Mouse (Mus musculus) liver, embryonic 14.5 days (tissue): ENCODE measurements at regions not wholly inside any gene's neighbourhood (a gene's known extent, or its start where the extent isn't known, plus 50 kb on each side); places are given as distances from the start of the nearest gene placed in this dataset.

Experiments
- ATAC-seq: fragments of 200-750 bp; cut with Nextera tagmentation; 2 replicates; pipeline ENCODE4 v1.8.0; 2017; ENCODE audit warnings: moderate number of reproducible peaks, mild to moderate bottlenecking, moderate library complexity; ENCODE audit not compliant: insufficient read depth
- DNase-seq, 3 experiments: peaks; one replicate each; pipeline ENCODE4 v3.0.0-alpha.2; 2012 to 2013; ENCODE audit warnings: low read depth in 3 of 3, low spot score in 3 of 3
- H3K27ac ChIP-seq: fragments of 300-500 bp; sonication (generic); 2 replicates; pipeline ENCODE4 v1.5.1; 2014; ENCODE audit warnings: moderate library complexity, mild to moderate bottlenecking, control low read depth, inconsistent platforms
- H3K27me3 ChIP-seq: fragments of 300-500 bp; sonication (generic); 2 replicates; pipeline ENCODE4 v1.6.1; 2014; ENCODE audit warnings: mild to moderate bottlenecking, low read length, moderate library complexity; ENCODE audit not compliant: control insufficient read depth, insufficient read depth
- H3K36me3 ChIP-seq: fragments of 300-500 bp; sonication (generic); replicated peaks from 2 replicates; pipeline ENCODE4 v1.6.1; 2014; ENCODE audit warnings: low read depth; ENCODE audit not compliant: control insufficient read depth, insufficient read depth
- H3K4me1 ChIP-seq, 2 experiments: fragments of 200-500 bp in 1 of 2; fragments of 300-500 bp in 1 of 2; sonication (generic) in 1 of 2; replicated peaks; 2 replicates each; pipeline ENCODE4 v1.6.1; 2012 to 2014; ENCODE audit warnings: antibody characterized with exemption in 1 of 2, inconsistent platforms in 1 of 2, low read length in 1 of 2; ENCODE audit not compliant: control insufficient read depth in 2 of 2, insufficient read depth in 2 of 2
- H3K4me2 ChIP-seq: fragments of 300-500 bp; sonication (generic); 2 replicates; pipeline ENCODE4 v1.6.1; 2014; ENCODE audit warnings: low read depth, mild to moderate bottlenecking, control low read depth, moderate library complexity
- H3K4me3 ChIP-seq, 2 experiments: fragments of 200-500 bp in 1 of 2; fragments of 300-500 bp in 1 of 2; sonication (generic) in 1 of 2; 2 replicates each; pipeline ENCODE4 v1.5.1; 2012 to 2014; ENCODE audit warnings: low read depth in 2 of 2, low read length in 2 of 2, mild to moderate bottlenecking in 2 of 2, control low read depth in 1 of 2, inconsistent platforms in 1 of 2, moderate library complexity in 1 of 2; ENCODE audit not compliant: insufficient read depth in 1 of 2
- H3K9ac ChIP-seq: fragments of 300-500 bp; sonication (generic); replicated peaks from 2 replicates; pipeline ENCODE4 v1.6.1; 2014; ENCODE audit warnings: mild to moderate bottlenecking, control low read depth, moderate library complexity
- H3K9me3 ChIP-seq: fragments of 300-500 bp; sonication (generic); 2 replicates; pipeline ENCODE4 v1.6.1; 2016; ENCODE audit warnings: low read length, mixed read lengths; ENCODE audit not compliant: control insufficient read depth
- CTCF ChIP-seq: IDR thresholded peaks from 2 replicates; pipeline ENCODE4 v1.5.1; 2016; ENCODE audit warnings: antibody characterized with exemption, low read depth, control low read depth
- EP300 ChIP-seq: IDR thresholded peaks from 2 replicates; pipeline ENCODE4 v1.6.1; 2016; ENCODE audit warnings: antibody characterized with exemption, low read depth
- WGBS: fragments of 180-500 bp; shearing (Covaris S2); extraction: QIAGEN DNeasy Blood & Tissue Kit; methylation state at CpG from one replicate; pipeline ENCODE4 v1.1.7; 2014; ENCODE audit not compliant: insufficient replicate concordance; 5-methylcytosine and 5-hydroxymethylcytosine counted together

DNA sequence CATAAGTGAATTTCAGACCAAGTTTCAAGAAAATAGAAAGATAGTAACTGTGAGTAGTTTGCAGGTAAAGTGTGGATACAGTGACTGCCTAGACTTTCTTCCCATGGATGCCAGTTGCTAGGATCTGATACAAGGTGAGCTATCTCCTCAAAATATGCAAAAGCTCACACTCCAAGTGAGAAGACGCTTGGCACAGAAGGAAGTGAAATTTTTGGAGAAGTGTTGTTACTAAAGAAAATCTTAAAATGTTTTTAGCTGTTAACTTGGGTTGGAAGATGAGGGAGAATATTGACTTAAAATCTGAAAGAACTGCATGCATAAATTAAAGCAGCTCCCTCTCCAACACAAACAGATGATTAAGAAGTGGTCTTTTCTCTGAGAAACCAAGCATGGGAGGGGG lies 395.8 kb downstream of the Plod2 start:
- ATAC-seq (no peak), DNase-seq (no peak)
- no peaks in the 10 kb centered on the region for H3K36me3 ChIP-seq
- H3K27me3 ChIP-seq, result no peaks in the 10 kb centered on the region
- H3K4me3 ChIP-seq, result no peak overlapping the region
- no peak overlapping the region for H3K9ac ChIP-seq
- TF ChIP-seq CTCF, result no peak
- H3K4me1 ChIP-seq, result no peaks in the 10 kb centered on the region
- H3K9me3 ChIP-seq, result no peaks in the 10 kb centered on the region
- no peak overlapping the region for H3K4me2 ChIP-seq
- 33% methylated on average over 1 of the region's 1 CpGs for WGBS
- no peak overlapping the region for H3K27ac ChIP-seq

GRCm38 (mm10) chr9:92950092-92950491 lies 408.1 kb downstream of the Plod2 start:
- Histone ChIP-seq H3K4me3 (no peak overlapping the region), H3K4me2 (no peak overlapping the region), H3K9ac (no peak overlapping the region), H3K9me3 (no peaks in the 10 kb centered on the region), H3K27ac (no peak overlapping the region), H3K4me1 (no peaks in the 10 kb centered on the region), H3K27me3 (no peaks in the 10 kb centered on the region), H3K36me3 (no peaks in the 10 kb centered on the region)
- DNase-seq (no peak), ATAC-seq (no peak)
- TF ChIP-seq EP300, result no peak
- no peak for TF ChIP-seq CTCF

GRCm38 (mm10) chr9:92963275-92963674 lies 421.3 kb downstream of the Plod2 start:
- Histone ChIP-seq H3K4me1 (no peaks in the 10 kb centered on the region), H3K27ac (no peak overlapping the region), H3K4me3 (no peak overlapping the region), H3K9me3 (no peaks in the 10 kb centered on the region), H3K27me3 (no peaks in the 10 kb centered on the region), H3K36me3 (no peaks in the 10 kb centered on the region), H3K9ac (no peak overlapping the region), H3K4me2 (no peak overlapping the region)
- WGBS, result 39% methylated on average over 1 of the region's 1 CpGs
- ATAC-seq (no peak), DNase-seq (no peak)
- TF ChIP-seq EP300 (no peak), CTCF (no peak)

GRCm38 (mm10) chr9:92991759-92992158 lies 449.7 kb downstream of the Plod2 start:
- DNase-seq (no peak), ATAC-seq (no peak)
- Histone ChIP-seq H3K9ac (no peak overlapping the region), H3K36me3 (no peaks in the 10 kb centered on the region), H3K4me3 (no peak overlapping the region), H3K27me3 (no peaks in the 10 kb centered on the region), H3K9me3 (no peaks in the 10 kb centered on the region), H3K4me2 (no peak overlapping the region), H3K4me1 (no peaks in the 10 kb centered on the region), H3K27ac (no peak overlapping the region)
- WGBS, result 45% methylated on average over 6 of the region's 6 CpGs
- TF ChIP-seq CTCF, result no peak
- no peak for TF ChIP-seq EP300

DNA sequence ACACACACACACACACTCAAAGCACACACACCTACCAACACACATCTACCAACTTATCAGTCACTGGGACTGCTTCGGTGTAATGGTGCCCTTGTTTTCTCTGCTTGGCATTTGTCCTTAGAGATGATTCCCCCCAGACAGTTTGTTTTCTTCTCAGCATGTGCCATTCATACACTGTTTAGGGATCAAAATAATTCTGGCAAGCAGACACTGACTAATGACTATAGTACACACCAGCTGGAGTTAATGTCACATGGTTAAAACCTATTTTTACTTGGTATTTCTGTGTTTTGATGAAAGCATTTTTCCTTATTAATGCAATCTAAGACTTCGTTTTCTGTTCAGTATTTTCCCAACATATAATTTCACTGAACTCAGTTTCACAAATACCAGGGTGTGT lies 454.1 kb downstream of the Plod2 start:
- H3K4me3 ChIP-seq, result no peak overlapping the region
- H3K27ac ChIP-seq, result no peak overlapping the region
- H3K36me3 ChIP-seq, result no peaks in the 10 kb centered on the region
- no peaks in the 10 kb centered on the region for H3K27me3 ChIP-seq
- H3K9me3 ChIP-seq, result no peaks in the 10 kb centered on the region
- DNase-seq, result no peak
- H3K4me1 ChIP-seq, result no peaks in the 10 kb centered on the region
- TF ChIP-seq EP300 (no peak), CTCF (no peak)
- no peak overlapping the region for H3K9ac ChIP-seq
- H3K4me2 ChIP-seq, result no peak overlapping the region
- ATAC-seq, result no peak
- WGBS, result 45% methylated on average over 2 of the region's 2 CpGs
